Mouse (Mus musculus): ENCODE results near the gene Macrod2.

Gene Macrod2

DNA sequence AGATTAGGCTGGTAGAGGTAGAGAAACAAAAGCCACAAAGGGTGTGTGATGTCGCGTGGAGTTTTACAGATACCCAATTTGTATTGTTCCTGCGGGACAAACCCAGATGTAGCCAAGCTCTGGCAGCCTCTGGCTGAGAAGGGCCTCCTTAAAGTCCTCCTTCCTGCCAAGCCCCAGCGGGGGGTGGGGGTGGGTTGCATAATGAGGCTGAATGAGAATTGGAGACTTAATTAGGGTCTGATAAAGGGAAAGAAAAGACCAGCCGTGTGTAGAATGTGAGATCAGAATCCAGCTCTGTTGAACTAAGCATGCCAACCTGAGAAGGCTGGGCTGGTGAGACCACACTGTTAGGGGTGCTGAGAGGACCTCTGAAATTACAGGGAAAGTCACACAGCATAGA, 1967.8 kb downstream of the Macrod2 start:
- DNase-seq (ENCODE audit: low spot score): no peak

DNA sequence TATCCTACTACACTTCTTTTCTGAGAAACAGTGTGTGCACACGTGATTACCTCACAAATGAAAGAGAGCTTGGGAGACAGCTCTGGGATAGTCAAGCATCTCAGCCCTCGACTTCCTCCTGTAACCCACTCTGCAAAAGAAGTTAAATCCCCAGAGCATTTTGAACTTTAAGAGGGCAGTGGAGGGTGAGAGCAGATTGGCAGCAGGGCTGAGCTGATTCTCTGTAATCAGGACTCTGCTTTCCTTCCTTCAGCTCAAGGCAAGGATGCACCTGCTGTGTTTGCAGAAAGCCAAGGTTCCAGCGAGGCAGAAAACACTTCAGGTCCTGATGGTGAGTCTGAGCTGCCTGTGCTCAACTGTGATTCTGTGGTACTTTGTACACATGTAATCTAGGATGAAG, 1978.9 kb downstream of the Macrod2 start:
- no peak for DNase-seq (ENCODE audit: low spot score)

DNA sequence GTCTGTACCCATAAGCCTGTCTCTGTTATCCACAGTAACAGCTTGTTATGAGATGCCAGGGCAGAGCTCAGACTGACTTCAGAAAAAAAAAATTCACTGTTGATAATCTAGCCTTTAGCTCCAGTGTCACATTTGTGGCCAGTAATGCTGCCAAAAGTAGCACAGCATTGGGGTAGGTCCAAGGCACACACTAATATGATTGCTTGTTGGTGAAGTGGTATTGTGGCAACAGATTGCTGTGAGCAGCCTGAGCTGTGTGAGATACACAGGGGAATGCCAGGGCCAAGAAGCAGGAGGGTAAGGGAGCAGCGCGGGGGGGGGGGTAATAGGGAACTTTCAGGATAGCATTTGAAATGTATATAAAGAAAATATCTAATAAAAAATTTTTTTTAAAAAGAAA, 1985.5 kb downstream of the Macrod2 start:
- no peak for DNase-seq (ENCODE audit: low spot score)

DNA sequence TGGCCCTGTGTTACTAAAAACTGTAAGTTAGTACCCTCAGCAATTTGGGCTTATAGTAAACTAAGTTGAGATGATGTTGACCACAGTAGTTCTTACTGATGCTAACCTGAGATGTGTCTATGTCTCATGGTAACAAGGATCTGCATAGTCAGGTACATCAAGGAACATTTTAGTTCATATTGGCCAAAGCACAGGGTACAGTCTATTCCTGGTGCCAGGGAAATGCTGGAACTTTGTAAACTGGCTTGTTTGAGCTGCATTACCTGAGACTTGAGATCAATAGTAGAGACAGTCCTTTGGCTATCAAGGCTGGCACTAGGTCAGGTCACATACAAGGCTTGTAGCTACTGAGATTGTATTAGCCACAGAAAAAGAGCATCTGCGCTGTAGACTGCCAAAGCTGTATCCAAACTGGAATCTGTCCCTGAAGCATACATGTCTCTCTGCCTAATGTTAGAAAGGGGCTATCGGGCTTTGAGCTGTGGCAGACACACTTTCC, 1986.0 kb downstream of the Macrod2 start:
- DNase-seq (ENCODE audit: low spot score): no peak

DNA sequence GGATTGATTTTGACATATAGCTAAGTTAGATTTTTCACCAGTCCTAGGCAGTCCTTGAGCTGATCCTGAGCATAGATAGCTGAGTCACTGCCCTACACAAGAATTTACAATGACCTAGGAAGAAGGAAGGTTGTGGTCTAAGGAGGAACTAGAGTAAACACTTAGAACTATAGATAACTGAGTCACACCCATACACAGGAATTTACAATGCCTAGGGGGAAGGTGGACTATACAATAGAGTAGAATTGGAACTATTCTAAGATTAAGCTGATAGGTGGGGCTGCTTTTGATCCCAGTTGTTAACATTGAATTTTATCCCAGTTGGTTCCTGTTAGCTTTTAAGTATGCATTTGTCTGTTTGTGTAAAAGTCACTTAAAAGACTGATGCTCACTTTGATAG, 1998.4 kb downstream of the Macrod2 start:
- DNase-seq (ENCODE audit: low spot score): no peak

DNA sequence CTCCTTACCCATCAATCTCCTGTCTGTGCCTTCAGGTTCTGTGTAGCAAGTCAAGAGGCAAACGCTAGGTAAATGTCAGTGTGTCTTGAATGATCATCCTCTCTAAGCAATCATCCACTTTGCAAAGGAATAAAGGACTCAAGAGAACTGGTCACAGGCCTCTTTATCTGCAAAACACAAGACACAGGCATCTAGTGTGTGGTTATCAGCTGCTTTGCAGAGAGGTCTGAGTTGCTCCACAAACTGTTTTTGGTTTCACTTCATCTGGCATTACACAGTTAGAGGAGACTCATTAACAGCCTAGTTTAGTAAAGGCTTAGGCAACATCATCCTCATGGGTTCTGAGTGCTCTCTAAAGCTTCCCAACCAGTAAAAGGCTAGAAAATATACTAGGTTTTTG, 2004.4 kb downstream of the Macrod2 start:
- DNase-seq (ENCODE audit: low spot score): no peak

DNA sequence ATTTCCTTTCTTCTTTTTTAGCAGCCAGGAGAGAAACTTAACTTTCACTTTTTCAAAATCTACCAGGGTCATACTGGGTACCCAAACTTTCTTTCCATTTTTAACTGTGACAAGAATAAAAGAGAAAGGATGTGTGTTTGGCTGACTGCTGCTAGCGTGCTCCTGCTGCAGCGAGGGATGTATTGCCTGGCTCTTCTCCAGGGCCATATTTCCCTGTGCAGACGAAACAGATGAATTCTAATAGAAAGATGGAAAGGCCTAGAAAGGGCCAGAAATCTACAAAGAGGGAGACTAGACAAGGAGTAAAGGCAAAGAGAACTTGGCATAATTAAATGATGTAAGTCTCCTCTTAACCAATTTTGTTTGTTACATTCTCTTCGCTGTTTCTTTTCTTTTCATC, 2005.7 kb downstream of the Macrod2 start:
- no peak for DNase-seq (ENCODE audit: low spot score)

DNA sequence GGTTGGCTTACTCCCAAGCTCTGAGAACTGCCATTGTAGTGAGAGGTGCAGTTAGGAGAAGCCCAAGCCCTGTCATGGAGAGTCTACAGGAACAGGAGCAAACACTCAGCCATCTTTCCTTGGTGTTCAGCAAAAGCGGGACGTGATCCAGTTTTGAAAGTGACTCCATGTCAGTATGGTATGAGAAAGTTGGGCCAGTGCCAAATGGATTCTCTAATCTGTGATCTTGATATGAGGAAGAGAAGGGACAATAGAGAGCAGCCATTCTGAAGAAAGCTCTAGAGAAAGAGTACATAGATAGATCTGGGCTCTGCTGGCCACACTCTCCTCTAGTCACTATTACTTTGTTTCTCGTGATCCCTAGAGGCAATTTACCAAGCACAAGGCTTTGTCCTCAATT, 2006.2 kb downstream of the Macrod2 start:
- no peak for DNase-seq (ENCODE audit: low spot score)

DNA sequence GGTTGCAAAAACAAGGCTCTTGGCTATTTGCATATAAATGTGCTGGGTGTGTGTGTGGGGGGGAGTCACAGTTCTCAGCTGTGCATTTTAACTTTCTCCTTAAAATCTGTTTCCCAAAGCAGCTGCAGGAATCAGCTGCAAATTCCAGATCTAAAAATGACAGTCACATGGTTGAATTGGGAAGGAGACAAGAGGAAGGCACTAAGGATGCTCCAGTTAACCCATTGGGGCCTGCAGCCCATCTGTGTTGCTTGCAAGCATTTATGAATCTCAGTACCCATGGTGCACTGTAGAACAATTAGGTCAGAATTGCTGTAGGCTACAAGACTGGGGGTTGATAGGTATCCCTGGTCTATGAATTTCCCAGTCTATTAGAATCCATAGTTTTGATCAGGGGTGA, 2008.3 kb downstream of the Macrod2 start:
- DNase-seq (ENCODE audit: low spot score): peak; percentile 58

DNA sequence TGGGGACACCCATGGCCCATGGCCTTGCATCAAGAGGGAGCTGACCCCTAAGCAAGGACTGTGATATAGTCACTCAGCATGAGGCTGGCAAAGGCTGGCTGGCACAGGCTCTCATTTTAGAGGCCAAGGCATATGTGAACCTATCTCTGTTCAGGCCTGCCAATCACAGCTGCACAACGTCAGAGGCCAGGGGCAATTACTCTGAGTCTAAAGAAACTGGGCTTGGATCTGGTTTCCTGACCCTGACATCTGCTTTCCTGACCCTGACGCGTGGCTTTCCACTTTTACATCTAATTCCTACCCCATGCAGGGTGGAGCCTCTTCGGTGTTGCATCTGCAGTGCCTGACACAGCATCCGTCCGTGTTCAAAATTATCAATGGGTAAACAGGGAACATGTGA, 2009.2 kb downstream of the Macrod2 start:
- DNase-seq (ENCODE audit: low spot score): no peak

DNA sequence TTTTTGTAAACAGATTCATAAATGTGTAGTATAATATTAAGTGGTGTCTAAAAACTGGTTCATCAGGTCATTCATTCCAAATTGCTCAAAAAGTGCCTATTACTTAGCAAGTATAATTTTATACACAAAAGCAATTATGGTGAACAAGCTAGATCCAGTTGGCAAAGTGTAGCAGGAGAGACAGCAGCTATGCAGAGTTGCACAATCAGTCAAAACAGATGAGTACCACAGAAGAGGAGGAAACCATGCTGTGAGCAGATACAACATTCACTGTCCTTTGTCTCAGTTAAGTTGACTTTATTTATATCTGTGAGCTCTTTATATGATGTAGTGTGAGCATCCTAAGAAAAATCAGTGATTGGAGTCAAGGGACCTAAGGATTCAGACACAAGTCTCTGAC, 2012.2 kb downstream of the Macrod2 start:
- no peak for DNase-seq (ENCODE audit: low spot score)

DNA sequence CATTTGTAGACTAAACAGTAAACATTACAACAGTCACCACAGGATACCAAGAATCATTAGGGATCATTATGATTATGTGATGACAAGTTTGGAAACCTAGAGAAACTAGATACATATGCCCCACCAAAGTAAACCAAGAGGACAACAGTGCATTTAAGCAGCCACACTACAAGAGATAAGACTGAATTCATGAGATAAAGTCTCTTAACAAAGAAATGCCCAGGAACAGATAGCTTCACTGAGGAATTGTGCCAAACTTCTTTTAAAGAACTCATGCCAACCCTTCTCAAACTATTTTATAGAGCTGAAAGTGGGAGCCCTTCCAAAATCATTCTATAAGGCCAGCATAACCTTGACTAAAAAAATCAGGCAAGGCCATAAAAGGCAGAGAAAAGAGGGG, 2015.0 kb downstream of the Macrod2 start:
- DNase-seq (ENCODE audit: low spot score): no peak

DNA sequence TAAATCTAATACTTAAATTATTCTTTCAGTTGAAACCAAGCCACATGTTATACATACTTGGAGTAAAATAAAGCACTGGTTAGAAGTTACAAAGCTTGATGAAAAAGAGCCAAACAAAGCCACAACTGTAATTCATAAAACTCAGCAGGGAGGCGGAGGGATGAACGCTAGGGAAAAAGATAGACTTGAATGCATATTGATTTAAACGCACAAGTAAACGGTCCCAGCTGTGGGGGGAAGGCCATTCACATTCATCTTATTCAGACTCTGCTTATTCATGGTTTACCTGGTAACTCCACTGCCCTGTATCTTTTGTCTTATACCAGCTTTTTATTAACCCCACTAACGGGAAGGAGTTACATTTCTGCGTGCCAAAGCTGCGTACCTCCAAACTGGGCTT, 2038.0 kb downstream of the Macrod2 start:
- no peak for DNase-seq (ENCODE audit: low spot score)

DNA sequence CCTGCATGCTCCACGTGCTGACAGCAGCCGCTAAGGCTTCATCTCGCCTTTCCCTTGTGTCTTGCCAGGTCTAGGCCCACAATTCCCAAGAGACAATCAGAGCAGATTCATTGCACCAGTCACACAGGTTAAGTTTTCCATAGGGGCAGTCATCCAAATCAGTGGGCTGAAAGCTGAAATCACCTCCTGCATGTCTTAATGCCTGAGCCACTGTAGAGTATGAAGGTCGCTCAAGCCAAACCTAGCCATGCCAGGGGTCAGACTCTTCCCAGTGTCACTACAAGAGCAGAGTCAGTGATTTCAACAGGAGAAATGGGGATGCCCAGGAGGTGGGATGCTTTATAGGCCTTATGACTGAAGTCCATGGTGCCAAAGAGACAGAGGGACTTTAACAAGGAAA, 2039.6 kb downstream of the Macrod2 start:
- no peak for DNase-seq (ENCODE audit: low spot score)

DNA sequence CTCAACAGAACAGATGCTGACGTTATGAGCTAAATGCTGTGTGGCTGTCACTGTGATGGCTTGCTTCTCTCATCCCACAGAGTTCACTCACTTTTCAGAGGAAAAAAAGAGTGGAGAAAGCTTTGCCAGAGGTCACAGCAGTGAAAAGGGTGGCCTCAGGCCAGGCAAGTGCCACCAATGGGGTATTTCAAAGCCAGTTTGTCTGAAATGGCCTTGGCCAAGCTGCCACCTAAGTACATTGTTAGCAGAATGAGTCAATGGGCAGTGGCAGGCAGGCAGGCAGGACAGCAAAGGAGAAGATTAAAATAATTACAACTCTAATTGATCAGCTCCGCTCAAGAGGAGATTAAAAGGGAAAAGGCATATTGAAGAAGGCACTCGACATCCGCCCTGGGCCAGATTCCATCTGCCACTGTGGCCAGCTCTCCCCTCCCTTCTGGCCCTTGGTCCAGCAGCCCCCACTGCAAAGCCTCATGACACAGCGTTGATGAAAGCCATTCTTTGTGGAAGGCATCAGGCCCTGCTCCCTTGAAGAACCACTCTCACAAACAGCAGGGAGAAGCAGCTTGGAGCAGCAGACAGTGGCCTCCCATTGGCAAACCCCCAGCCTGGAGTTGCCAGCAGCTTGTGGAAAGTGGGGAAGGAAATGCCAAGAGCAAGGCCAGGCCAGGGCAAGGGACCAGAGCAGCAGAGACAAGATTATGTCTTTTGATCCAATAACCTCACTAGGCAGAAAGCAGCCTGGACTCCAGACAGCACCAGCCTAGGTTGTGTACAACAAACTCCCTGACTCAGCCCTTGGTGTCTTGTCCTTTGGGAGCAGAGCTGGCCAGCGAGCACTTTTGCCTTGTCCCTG, 2042.7 kb downstream of the Macrod2 start:
- DNase-seq (ENCODE audit: low spot score): peak; percentile 34

All from left cerebral cortex, adult 11 months (tissue).